In the genomic region with DNA sequence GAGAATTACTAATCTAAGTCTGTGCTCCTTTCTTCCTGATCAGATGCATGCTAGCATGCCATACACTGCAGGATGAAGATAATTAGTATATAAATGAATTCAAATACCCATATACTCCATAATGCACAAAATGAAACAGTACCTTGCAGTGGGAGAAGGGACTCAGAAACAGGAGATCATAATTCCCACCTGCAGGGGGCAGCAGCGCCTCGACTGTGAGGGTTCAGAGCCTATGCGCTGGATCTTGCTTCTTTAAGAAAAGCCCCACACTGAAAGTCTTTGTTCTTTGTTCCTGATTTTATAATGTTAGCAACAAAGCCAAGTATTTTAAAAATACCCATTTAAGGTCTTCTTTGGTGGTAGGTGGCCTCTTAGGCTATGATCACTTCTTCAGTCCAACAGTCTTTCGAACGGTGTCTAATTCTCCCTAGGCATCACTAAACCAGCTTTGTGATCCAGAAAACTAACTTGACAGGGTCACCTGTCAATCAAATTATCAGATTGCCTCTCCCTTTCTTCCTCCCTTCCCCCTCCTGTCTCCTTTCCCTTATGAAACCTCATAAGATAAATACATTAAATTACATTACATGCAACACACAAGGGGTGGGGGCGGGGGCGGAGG, we compare ENCODE assay signal across 8 mouse cellular contexts. TPM values are rescaled to one million over a fixed set of nuclear protein-coding genes. Genes with fewer than 3 reads are reported as not detected.
DNase-seq lines count a peak whose midpoint lies in the region; ATAC-seq lines count a peak whose summit lies in the region.

No protein-coding gene starts in this region.

- intact Hi-C loops in heart, postnatal 25 days (cut with DNase I), result no loop called here

- no peak overlapping the region for H3K27ac ChIP-seq in embryonic facial prominence, embryonic 11.5 days (replicated peaks; ENCODE audit: low read depth, low read length)
- no peak overlapping the region for H3K27ac ChIP-seq in midbrain, embryonic 15.5 days

- H3K4me2 ChIP-seq in embryonic facial prominence, embryonic 11.5 days (ENCODE audit: low read depth, low read length), result no peak overlapping the region
- no peak overlapping the region for H3K4me2 ChIP-seq in midbrain, embryonic 15.5 days

- no peaks in the 10 kb centered on the region for H3K4me1 ChIP-seq in embryonic facial prominence, embryonic 11.5 days (ENCODE audit: control insufficient read depth, insufficient read depth, low read length)
- H3K4me1 ChIP-seq in midbrain, embryonic 15.5 days, result no peaks in the 10 kb centered on the region

- H3K36me3 ChIP-seq in embryonic facial prominence, embryonic 11.5 days (replicated peaks; ENCODE audit: control insufficient read depth, insufficient read depth, low read depth, low read length), result no peaks in the 10 kb centered on the region
- no peaks in the 10 kb centered on the region for H3K36me3 ChIP-seq in midbrain, embryonic 15.5 days (replicated peaks)

- no peaks in the 10 kb centered on the region for H3K27me3 ChIP-seq in embryonic facial prominence, embryonic 11.5 days (ENCODE audit: control insufficient read depth, insufficient read depth, low read length)
- H3K27me3 ChIP-seq in midbrain, embryonic 15.5 days (replicated peaks), result no peaks in the 10 kb centered on the region

- H3K4me3 ChIP-seq in embryonic facial prominence, embryonic 11.5 days (ENCODE audit: low read depth, low read length), result no peak overlapping the region
- no peak overlapping the region for H3K4me3 ChIP-seq in midbrain, embryonic 15.5 days

- ATAC-seq in embryonic facial prominence, embryonic 11.5 days (replicated peaks; ENCODE audit: insufficient number of reproducible peaks, low FRiP score, low TSS enrichment, low read depth), result peak; percentile 9; the same call in 1 of the 2 replicates
- peak; percentile 84 for ATAC-seq in midbrain, embryonic 15.5 days (replicated peaks)

- peak; percentile 23 to 81 for DNase-seq in heart, adult 18-20 months
- no peak for DNase-seq in heart, postnatal 25 days (ENCODE audit: low spot score)
- peak; percentile 67 for DNase-seq in adrenal gland, adult 2 months
- peak; percentile 57 for DNase-seq in embryonic facial prominence, embryonic 11.5 days (ENCODE audit: low spot score)
- peak; percentile 47 for DNase-seq in heart, postnatal 4 days
- DNase-seq in left cerebral cortex, adult 11 months (ENCODE audit: low spot score), result peak; percentile 62
- DNase-seq in spleen, postnatal 10 days (ENCODE audit: low spot score in 2 of 2), result peak; percentile 39 to 77

- H3K9ac ChIP-seq in embryonic facial prominence, embryonic 11.5 days (replicated peaks; ENCODE audit: low read length), result no peak overlapping the region
- H3K9ac ChIP-seq in midbrain, embryonic 15.5 days, result no peak overlapping the region

- H3K9me3 ChIP-seq in embryonic facial prominence, embryonic 11.5 days (replicated peaks; ENCODE audit: control insufficient read depth, low read length), result no peaks in the 10 kb centered on the region
- no peaks in the 10 kb centered on the region for H3K9me3 ChIP-seq in midbrain, embryonic 15.5 days

- WGBS in embryonic facial prominence, embryonic 11.5 days, result 79% methylated on average over 7 of the region's 7 CpGs
- WGBS in midbrain, embryonic 15.5 days, result 76% methylated on average over 7 of the region's 7 CpGs

RNA-seq across cellular contexts. Expression of gene Cetn3, which starts 15.7 kb away (rescaled TPM):
- total RNA-seq in heart, adult 18-20 months (2021), result 10 to 100 TPM; 43.0 to 56.0 TPM
- total RNA-seq in heart, postnatal 25 days (2021), result 10 to 100 TPM; 59.1 TPM
- total RNA-seq in adrenal gland, adult 2 months (2021), result 100 to 1,000 TPM; 116 to 135 TPM
- polyA plus RNA-seq in adrenal gland, adult 2 months (2012; rRNA removed), result 0.48 and 0.77 TPM in 2 replicates
- 293 and 318 TPM in 2 replicates for polyA plus RNA-seq in embryonic facial prominence, embryonic 11.5 days (2014; fragmentation: Nextera tagmentation; extraction: Ambion mirVana)
- total RNA-seq in heart, postnatal 4 days (2021), result 100 to 1,000 TPM; 119 to 127 TPM
- 184 and 196 TPM in 2 replicates for polyA plus RNA-seq in midbrain, embryonic 15.5 days (2015; fragmentation: Nextera tagmentation; extraction: Ambion mirVana)

RNA-seq across cellular contexts. Expression of gene Mblac2, which starts 56.0 kb away (rescaled TPM):
- 1 to 10 TPM; 4.8 to 6.5 TPM for total RNA-seq in heart, adult 18-20 months (2021)
- 1 to 10 TPM; 2.5 to 3.1 TPM for total RNA-seq in heart, postnatal 25 days (2021)
- total RNA-seq in adrenal gland, adult 2 months (2021), result 10 to 100 TPM; 10.6 to 12.4 TPM
- 5.6 and 5.7 TPM in 2 replicates for polyA plus RNA-seq in adrenal gland, adult 2 months (2012; rRNA removed)
- 4.3 and 6.4 TPM in 2 replicates for polyA plus RNA-seq in embryonic facial prominence, embryonic 11.5 days (2014; fragmentation: Nextera tagmentation; extraction: Ambion mirVana)
- total RNA-seq in heart, postnatal 4 days (2021), result 1 to 10 TPM; 2.4 to 3.0 TPM
- polyA plus RNA-seq in midbrain, embryonic 15.5 days (2015; fragmentation: Nextera tagmentation; extraction: Ambion mirVana), result 41.0 and 42.1 TPM in 2 replicates

RNA-seq across cellular contexts. Expression of gene Polr3g, which starts 56.3 kb away (rescaled TPM):
- total RNA-seq in heart, adult 18-20 months (2021), result 1 to 10 TPM; 3.0 to 4.8 TPM
- total RNA-seq in heart, postnatal 25 days (2021), result 1 to 10 TPM; 1.9 to 2.5 TPM
- total RNA-seq in adrenal gland, adult 2 months (2021), result 1 to 10 TPM; 4.5 to 6.6 TPM
- polyA plus RNA-seq in adrenal gland, adult 2 months (2012; rRNA removed), result 1.4 TPM in 2 replicates
- 17.6 and 20.0 TPM in 2 replicates for polyA plus RNA-seq in embryonic facial prominence, embryonic 11.5 days (2014; fragmentation: Nextera tagmentation; extraction: Ambion mirVana)
- 1 to 10 TPM; 3.4 to 4.4 TPM for total RNA-seq in heart, postnatal 4 days (2021)
- 4.9 and 5.0 TPM in 2 replicates for polyA plus RNA-seq in midbrain, embryonic 15.5 days (2015; fragmentation: Nextera tagmentation; extraction: Ambion mirVana)
